Mouse (Mus musculus): Measurements from ENCODE around the gene Cdk7.

GRCm38 (mm10) chr13:100703468-100703867 lies 27.3 kb downstream of the Cdk7 start:
- TF ChIP-seq POLR2A (IDR thresholded peaks at IDR 0.05; ENCODE audit: insufficient read depth, low read length) (no peak), EP300 (IDR thresholded peaks at IDR 0.05; ENCODE audit: insufficient read depth, low read depth, low read length) (no peak)

All from ES-Bruce4 (cell line).